Mouse (Mus musculus) heart, adult 2 months (tissue): ENCODE data around the gene Cops4.

Source experiments
- CTCF ChIP-seq: fragments of 200-600 bp; IDR thresholded peaks from 2 replicates; pipeline ENCODE4 v1.8.1; 2022; ENCODE audit warnings: antibody characterized with exemption, mild to moderate bottlenecking, moderate library complexity
- POLR2A ChIP-seq: fragments of 200-500 bp; IDR thresholded peaks from 2 replicates; pipeline ENCODE4 v1.6.1; 2011; ENCODE audit warnings: mild to moderate bottlenecking, low read depth, low read length, control low read depth; ENCODE audit not compliant: insufficient read depth

- TF ChIP-seq CTCF: no peak
- no peak for TF ChIP-seq POLR2A
These were observed 69.5 kb downstream of the Cops4 start for GRCm38 (mm10) chr5:100587626-100588025.
